8 mouse cellular contexts compared by ENCODE assay signal in the genomic region with DNA sequence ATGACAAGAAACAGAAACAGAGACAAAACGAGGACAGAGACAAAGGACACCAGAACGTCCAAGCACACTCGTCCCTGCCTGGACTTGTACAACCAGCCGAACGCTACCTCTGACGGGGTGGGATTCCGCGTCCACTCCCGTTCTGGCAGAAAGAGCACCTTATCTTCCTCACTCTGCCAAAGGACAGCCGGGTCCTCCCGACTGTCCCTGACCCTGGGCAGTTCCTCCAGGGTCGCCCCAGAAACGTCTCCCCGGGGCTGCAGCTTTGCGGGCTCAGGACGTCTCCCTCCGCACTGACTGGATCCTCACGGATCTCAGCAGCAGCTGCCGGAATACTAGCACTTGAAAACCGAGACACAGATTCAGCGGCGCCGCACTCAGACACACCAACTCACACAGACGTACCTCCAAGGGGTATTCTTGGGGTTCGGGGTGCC.
DNase-seq lines count a peak whose midpoint lies in the region; ATAC-seq lines count a peak whose summit lies in the region.

No protein-coding gene starts in this region.

- peaks cover 12% of the 10 kb centered on the region for H3K27me3 ChIP-seq in embryonic facial prominence, embryonic 15.5 days
- 0 out of 2 replicates have a peak, but pooled peaks cover 3% of the 10 kb centered on the region for H3K27me3 ChIP-seq in hindbrain, embryonic 16.5 days (replicated peaks; ENCODE audit: control insufficient read depth, insufficient read depth, low read length)

- 74% methylated on average over 25 of the region's 25 CpGs for WGBS in embryonic facial prominence, embryonic 15.5 days
- 72% methylated on average over 25 of the region's 25 CpGs for WGBS in hindbrain, embryonic 16.5 days

- ATAC-seq in embryonic facial prominence, embryonic 15.5 days (ENCODE audit: insufficient number of reproducible peaks, low FRiP score, low TSS enrichment, low read depth) = peak; percentile 64
- ATAC-seq in hindbrain, embryonic 16.5 days = peak; percentile 56
- peak; percentile 51 for ATAC-seq in megakaryocyte-erythroid progenitor cell, adult 5-6 weeks (replicated peaks; ENCODE audit: low FRiP score, low TSS enrichment, poor library complexity, severe bottlenecking)

- peak; percentile 41 for DNase-seq in embryo, embryonic 10 days (ENCODE audit: low spot score)
- DNase-seq in embryo, embryonic 9.5 days (ENCODE audit: extremely low spot score) = no peak
- peak; percentile 47 for DNase-seq in 3134 (ENCODE audit: extremely low read depth, insufficient read length, low spot score)
- DNase-seq in testis, postnatal 14 days (ENCODE audit: low spot score) = peak; percentile 12
- no peak for DNase-seq in layer of hippocampus, adult 18-20 months (ENCODE audit: low spot score in 2 of 2)

- H3K9me3 ChIP-seq in embryonic facial prominence, embryonic 15.5 days (replicated peaks) = peaks cover 52% of the 10 kb centered on the region
- H3K9me3 ChIP-seq in hindbrain, embryonic 16.5 days (ENCODE audit: control insufficient read depth, low read length) = peaks cover 53% of the 10 kb centered on the region

- no peak overlapping the region for H3K4me2 ChIP-seq in embryonic facial prominence, embryonic 15.5 days (replicated peaks)
- H3K4me2 ChIP-seq in hindbrain, embryonic 16.5 days (ENCODE audit: low read length) = no peak overlapping the region

- H3K4me3 ChIP-seq in embryonic facial prominence, embryonic 15.5 days (replicated peaks) = no peak overlapping the region
- no peak overlapping the region for H3K4me3 ChIP-seq in hindbrain, embryonic 16.5 days (ENCODE audit: low read length)

- H3K27ac ChIP-seq in embryonic facial prominence, embryonic 15.5 days (replicated peaks) = no peak overlapping the region
- no peak overlapping the region for H3K27ac ChIP-seq in hindbrain, embryonic 16.5 days (ENCODE audit: low read depth, low read length)

- no peak overlapping the region for H3K9ac ChIP-seq in embryonic facial prominence, embryonic 15.5 days
- no peak overlapping the region for H3K9ac ChIP-seq in hindbrain, embryonic 16.5 days (ENCODE audit: low read depth, low read length)

- no peaks in the 10 kb centered on the region for H3K4me1 ChIP-seq in embryonic facial prominence, embryonic 15.5 days
- H3K4me1 ChIP-seq in hindbrain, embryonic 16.5 days (ENCODE audit: control insufficient read depth, insufficient read depth, low read depth, low read length) = no peaks in the 10 kb centered on the region

- peaks cover 8% of the 10 kb centered on the region; the same call in 1 of the 2 replicates for H3K36me3 ChIP-seq in embryonic facial prominence, embryonic 15.5 days
- peaks cover 10% of the 10 kb centered on the region for H3K36me3 ChIP-seq in hindbrain, embryonic 16.5 days (ENCODE audit: control insufficient read depth, insufficient read depth, low read length)

Comparison
In these comparisons a context has a peak if more than half of its experiments do, and no peak if none do; other contexts are left out.
1. DNase-seq: peak in embryo, embryonic 10 days (single experiment), 3134 (single experiment) and testis, postnatal 14 days (single experiment); none in embryo, embryonic 9.5 days (single experiment) and layer of hippocampus, adult 18-20 months (0 of 2).
2. Peak in every context shown above with its lines, with median percentiles within 50 percentile points of each other: ATAC-seq.